Mouse (Mus musculus) ES-E14 (cell line): ENCODE measurements at regions not wholly inside any gene's neighbourhood (a gene's known extent, or its start where the extent isn't known, plus 50 kb on each side); places are given as distances from the start of the nearest gene placed in this dataset.

Experiments used
- DNase-seq: peaks from one replicate; pipeline ENCODE4 v3.0.0-alpha.2; 2013; ENCODE audit warnings: low read depth, low spot score
- H3K27ac ChIP-seq: 2 replicates; pipeline ENCODE4 v1.5.1; 2012; ENCODE audit warnings: low read depth, mild to moderate bottlenecking, low read length, moderate library complexity, mixed read lengths; ENCODE audit not compliant: poor library complexity, insufficient read depth, severe bottlenecking
- H3K36me3 ChIP-seq: 2 replicates; pipeline ENCODE4 v1.6.1; 2012; ENCODE audit warnings: mild to moderate bottlenecking, low read length, moderate library complexity, mixed read lengths; ENCODE audit not compliant: control insufficient read depth, poor library complexity, insufficient read depth, severe bottlenecking
- H3K4me1 ChIP-seq, 2 experiments: fragments of 150-350 bp in 1 of 2; sonication (generic) in 1 of 2; 2 replicates each; pipeline ENCODE4 v1.6.1; 2012; ENCODE audit warnings: low read length in 2 of 2, mild to moderate bottlenecking in 1 of 2, mixed read lengths in 1 of 2; ENCODE audit not compliant: control insufficient read depth in 2 of 2, insufficient read depth in 2 of 2, poor library complexity in 1 of 2
- H3K4me3 ChIP-seq, 2 experiments: fragments of 150-350 bp in 1 of 2; sonication (generic) in 1 of 2; 2 replicates each; pipeline ENCODE4 v1.5.1; 2012; ENCODE audit warnings: low read length in 2 of 2, low read depth in 1 of 2, mild to moderate bottlenecking in 1 of 2, mixed read lengths in 1 of 2; ENCODE audit not compliant: insufficient read depth in 1 of 2, poor library complexity in 1 of 2, severe bottlenecking in 1 of 2
- H3K9ac ChIP-seq: 2 replicates; pipeline ENCODE4 v1.6.1; 2012; ENCODE audit warnings: low read depth, mild to moderate bottlenecking, low read length, mixed read lengths; ENCODE audit not compliant: poor library complexity, insufficient read depth, severe bottlenecking
- H3K9me3 ChIP-seq: fragments of 150-350 bp; sonication (generic); 2 replicates; pipeline ENCODE4 v1.6.1; 2012; ENCODE audit warnings: low read depth, mild to moderate bottlenecking, low read length; ENCODE audit not compliant: control insufficient read depth, insufficient read depth
- CHD2 ChIP-seq: IDR thresholded peaks from 2 replicates; pipeline ENCODE4 v1.6.1; 2014; ENCODE audit warnings: mild to moderate bottlenecking, low read depth, low read length, inconsistent platforms
- HCFC1 ChIP-seq: IDR thresholded peaks from 2 replicates; pipeline ENCODE4 v1.6.1; 2012; ENCODE audit warnings: low read length, inconsistent platforms, borderline replicate concordance; ENCODE audit not compliant: insufficient read depth
- MAFK ChIP-seq: IDR thresholded peaks from 2 replicates; pipeline ENCODE4 v1.6.1; 2014; ENCODE audit warnings: mild to moderate bottlenecking, low read depth, low read length, inconsistent platforms; ENCODE audit not compliant: insufficient read depth
- ZC3H11A ChIP-seq: IDR thresholded peaks from 2 replicates; pipeline ENCODE4 v1.6.1; 2012; ENCODE audit warnings: low read depth, mild to moderate bottlenecking, inconsistent platforms, low read length, borderline replicate concordance
- ZNF384 ChIP-seq: IDR thresholded peaks from 2 replicates; pipeline ENCODE4 v1.6.1; 2012; ENCODE audit warnings: low read depth, low read length, inconsistent platforms
- in situ Hi-C, 2 experiments: fragments of 600-800 bp; cut with MboI; formaldehyde crosslinking; loops; one replicate each; pipeline ENCODE4 v1.15.1; 2025; ENCODE audit warnings: low sequenced_read_pairs in 2 of 2, inconsistent platforms in 1 of 2; ENCODE audit not compliant: unreplicated experiment in 2 of 2

DNA sequence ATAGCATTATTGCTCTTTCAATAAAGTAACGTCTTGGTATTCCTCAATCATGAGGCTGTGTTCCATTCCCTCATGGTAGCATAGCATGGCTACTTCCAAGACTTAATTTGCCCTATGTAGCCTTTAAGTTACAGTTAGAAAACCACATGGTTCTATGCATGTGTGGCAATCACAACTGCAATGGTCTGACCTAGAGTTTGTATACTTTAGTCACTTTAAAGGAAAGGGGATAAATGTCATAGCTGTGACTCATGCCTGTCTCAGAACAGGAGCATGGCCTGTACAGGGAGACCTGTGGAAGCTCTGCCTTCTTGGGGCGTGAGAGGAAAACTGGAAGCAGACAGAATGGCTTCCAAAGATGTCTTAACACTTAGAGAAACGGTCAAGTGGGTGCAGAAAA lies 103.4 kb upstream of the Ccn2 start:
- Histone ChIP-seq H3K9ac (no peak overlapping the region), H3K27ac (no peak overlapping the region), H3K9me3 (no peaks in the 10 kb centered on the region), H3K4me1 (no peaks in the 10 kb centered on the region), H3K4me3 (no peak overlapping the region), H3K36me3 (no peaks in the 10 kb centered on the region)
- no peak for DNase-seq
- no peak for TF ChIP-seq MAFK
- TF ChIP-seq HCFC1 = no peak
- TF ChIP-seq ZC3H11A = no peak
- no peak for TF ChIP-seq ZNF384
- TF ChIP-seq CHD2 = no peak
- in situ Hi-C loops = no loop called here

DNA sequence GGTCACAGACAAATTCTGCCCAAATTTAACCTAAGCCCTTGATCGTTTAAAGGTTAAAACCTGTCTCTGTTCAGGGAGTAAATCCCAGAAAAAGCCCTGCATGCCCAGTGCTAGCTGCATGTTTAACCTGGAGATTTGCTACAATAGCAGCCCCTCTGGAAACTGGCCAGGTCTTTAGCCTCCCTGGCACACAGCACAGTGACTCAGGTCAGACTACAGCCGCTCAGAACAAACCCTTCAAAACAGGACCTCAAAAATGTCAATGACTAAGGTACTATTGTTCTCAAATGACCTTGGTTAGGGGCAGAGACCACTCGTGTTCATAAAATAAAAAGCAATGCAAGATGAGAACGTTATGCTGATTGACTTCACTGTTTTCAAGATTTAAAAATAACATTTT lies 101.8 kb upstream of the Ccn2 start:
- no peak for TF ChIP-seq MAFK
- TF ChIP-seq ZC3H11A = no peak
- TF ChIP-seq HCFC1 = no peak
- TF ChIP-seq CHD2 = no peak
- no peak for TF ChIP-seq ZNF384
- H3K4me3 ChIP-seq = no peak overlapping the region
- in situ Hi-C loops = no loop called here
- no peaks in the 10 kb centered on the region for H3K4me1 ChIP-seq
- no peak overlapping the region for H3K9ac ChIP-seq
- H3K9me3 ChIP-seq = no peaks in the 10 kb centered on the region
- H3K36me3 ChIP-seq = no peaks in the 10 kb centered on the region
- DNase-seq = no peak
- no peak overlapping the region for H3K27ac ChIP-seq

DNA sequence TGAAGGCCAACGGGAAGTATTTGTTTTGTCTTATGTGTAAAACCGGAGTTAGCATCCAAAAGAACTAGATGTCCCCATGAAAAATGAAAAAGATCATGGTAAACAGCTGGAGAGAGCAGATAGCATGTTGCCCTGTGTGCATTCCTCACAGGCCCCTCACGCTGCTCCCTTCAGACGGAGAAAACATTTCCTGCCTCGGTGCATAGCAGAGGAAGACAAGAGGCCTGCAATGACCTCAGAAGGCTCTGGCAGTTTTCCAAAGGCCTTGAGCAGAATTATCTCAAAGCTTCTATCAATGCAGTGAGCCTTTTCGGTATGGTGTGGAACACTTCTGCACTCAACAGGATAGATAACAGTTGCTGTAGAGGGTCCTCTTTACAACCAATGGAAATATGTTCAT lies 101.3 kb upstream of the Ccn2 start:
- H3K4me3 ChIP-seq = no peak overlapping the region
- no peaks in the 10 kb centered on the region for H3K36me3 ChIP-seq
- in situ Hi-C loops = no loop called here
- H3K9me3 ChIP-seq = no peaks in the 10 kb centered on the region
- no peaks in the 10 kb centered on the region for H3K4me1 ChIP-seq
- H3K27ac ChIP-seq = no peak overlapping the region
- no peak overlapping the region for H3K9ac ChIP-seq
- no peak for TF ChIP-seq ZNF384
- TF ChIP-seq CHD2 = no peak
- no peak for TF ChIP-seq HCFC1
- TF ChIP-seq ZC3H11A = no peak
- no peak for TF ChIP-seq MAFK
- no peak for DNase-seq

DNA sequence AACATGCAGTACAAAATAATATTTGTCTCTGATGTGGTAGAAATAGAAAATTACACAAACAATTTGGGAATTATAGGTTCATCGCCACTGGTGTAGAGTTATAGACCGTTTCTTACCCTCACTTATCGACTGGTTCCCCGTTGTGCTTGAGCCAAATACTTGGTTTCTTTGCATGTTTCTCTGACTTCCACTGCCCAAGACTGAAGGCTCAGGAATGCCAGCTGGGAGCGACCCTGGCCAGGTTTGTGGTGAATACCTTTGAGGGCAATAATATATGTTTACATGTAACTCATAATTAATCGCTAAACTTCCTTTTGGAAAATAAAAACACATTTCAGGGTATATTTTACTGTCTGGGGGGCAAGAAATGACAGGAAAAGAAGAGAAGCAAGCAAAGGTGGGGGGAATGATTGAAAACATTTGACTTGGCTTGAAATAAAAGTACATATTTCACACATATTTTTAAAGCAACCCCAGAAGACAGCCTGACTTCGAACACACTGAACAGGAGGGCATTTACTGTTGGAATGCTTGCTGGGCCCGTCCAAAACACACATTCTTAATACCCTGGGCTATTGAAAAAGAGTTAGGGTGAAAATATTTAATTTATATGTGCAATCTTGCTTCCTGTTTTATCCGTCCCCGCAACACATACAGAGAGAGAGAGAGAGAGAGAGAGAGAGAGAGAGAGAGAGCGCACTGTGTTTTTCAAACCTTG lies 75.3 kb upstream of the Ccn2 start:
- in situ Hi-C loops = no loop called here
- TF ChIP-seq CHD2 = no peak
- TF ChIP-seq ZC3H11A = no peak
- TF ChIP-seq ZNF384 = no peak
- TF ChIP-seq HCFC1 = no peak
- no peak for TF ChIP-seq MAFK

DNA sequence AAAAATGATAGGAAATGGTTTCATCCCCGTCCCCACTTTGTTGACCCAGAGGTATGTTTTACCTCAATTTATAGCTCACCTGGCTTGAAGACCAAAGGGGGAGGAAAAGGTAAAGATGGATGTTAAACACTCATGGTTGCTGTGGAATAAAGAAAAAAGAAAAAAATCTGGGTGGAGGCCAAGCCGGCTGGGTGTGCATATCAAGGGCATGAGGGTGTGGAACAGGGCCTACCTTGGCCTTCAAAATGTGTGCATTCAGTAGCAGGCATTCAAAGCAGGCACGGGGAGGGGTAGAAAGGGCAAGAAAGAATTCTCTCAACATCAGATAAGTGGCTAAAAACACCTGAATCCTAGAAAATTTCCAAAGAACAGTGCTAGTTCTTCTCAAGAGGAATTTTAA lies 74.7 kb upstream of the Ccn2 start:
- no peak for DNase-seq
- TF ChIP-seq ZNF384 = no peak
- no peak for TF ChIP-seq ZC3H11A
- no peak for TF ChIP-seq CHD2
- no peak for TF ChIP-seq MAFK
- Histone ChIP-seq H3K27ac (no peak overlapping the region), H3K9me3 (no peaks in the 10 kb centered on the region), H3K36me3 (no peaks in the 10 kb centered on the region), H3K4me1 (no peaks in the 10 kb centered on the region), H3K9ac (no peak overlapping the region), H3K4me3 (no peak overlapping the region)
- in situ Hi-C loops = no loop called here

More for the DNA sequence above, 75.3 kb upstream of the Ccn2 start:
- Histone ChIP-seq H3K4me1 (no peaks in the 10 kb centered on the region), H3K9me3 (no peaks in the 10 kb centered on the region), H3K4me3 (no peak overlapping the region), H3K36me3 (no peaks in the 10 kb centered on the region), H3K9ac (no peak overlapping the region), H3K27ac (no peak overlapping the region)
- no peak for DNase-seq
